Mouse (Mus musculus): ENCODE results near the gene Gfm2. TPM values are rescaled to one million over a fixed set of nuclear protein-coding genes. Genes with fewer than 3 reads are reported as not detected.

The Gfm2 gene
- polyA plus RNA-seq, 1 experiment = 20.9 TPM

GRCm38 (mm10) chr13:97187693-97188092 lies 50.0 kb downstream of the Gfm2 start:
- H3K36me3 ChIP-seq (ENCODE audit: control insufficient read depth, insufficient read depth) = peaks cover 12% of the 10 kb centered on the region
- TF ChIP-seq E2F4 (IDR thresholded peaks at IDR 0.05; ENCODE audit: insufficient read depth) (no peak), POLR2AphosphoS2 (IDR thresholded peaks at IDR 0.05; ENCODE audit: insufficient read length, low read depth) (no peak), MYOG (IDR thresholded peaks at IDR 0.05; ENCODE audit: control insufficient read depth in 1 of 3, insufficient read depth in 1 of 3, insufficient read length in 2 of 3, low read depth in 2 of 3) (no peak), TCF3 (IDR thresholded peaks at IDR 0.05; ENCODE audit: insufficient read length, low read depth) (no peak), MYOD1 (IDR thresholded peaks at IDR 0.05; ENCODE audit: control insufficient read depth in 1 of 3, insufficient read length in 2 of 3, low read depth in 2 of 3) (no peak), SRF (IDR thresholded peaks at IDR 0.05; ENCODE audit: control insufficient read depth, insufficient read length, low read depth) (no peak), CEBPB (IDR thresholded peaks at IDR 0.05; ENCODE audit: insufficient read depth, poor library complexity, severe bottlenecking) (no peak), POLR2A (IDR thresholded peaks at IDR 0.05; ENCODE audit: insufficient read length, low read depth) (no peak), REST (IDR thresholded peaks at IDR 0.05; ENCODE audit: insufficient read depth, insufficient read length) (no peak), USF1 (IDR thresholded peaks at IDR 0.05; ENCODE audit: low read depth) (no peak), MAX (IDR thresholded peaks at IDR 0.05; ENCODE audit: low read depth) (no peak), TCF12 (IDR thresholded peaks at IDR 0.05; ENCODE audit: insufficient read depth, poor library complexity, severe bottlenecking) (no peak)

GRCm38 (mm10) chr13:97192649-97193048 lies 54.9 kb downstream of the Gfm2 start:
- Histone ChIP-seq H3K27me3 (ENCODE audit: control insufficient read depth, insufficient read depth, insufficient read length) (no peaks in the 10 kb centered on the region), H3K36me3 (ENCODE audit: control insufficient read depth, insufficient read depth) (peaks cover 7% of the 10 kb centered on the region), H3K79me2 (ENCODE audit: control insufficient read depth, insufficient read depth) (no peaks in the 10 kb centered on the region), H3K4me2 (ENCODE audit: low read depth) (no peak overlapping the region), H3K4me3 (no peak overlapping the region), H3ac (ENCODE audit: control insufficient read depth, insufficient read length) (no peak overlapping the region)
- TF ChIP-seq POLR2A (IDR thresholded peaks at IDR 0.05; ENCODE audit: insufficient read length, low read depth) = no peak
- no peak for TF ChIP-seq POLR2AphosphoS2 (IDR thresholded peaks at IDR 0.05; ENCODE audit: insufficient read length, low read depth)
- TF ChIP-seq TCF12 (IDR thresholded peaks at IDR 0.05; ENCODE audit: insufficient read depth, poor library complexity, severe bottlenecking) = no peak
- no peak for TF ChIP-seq REST (IDR thresholded peaks at IDR 0.05; ENCODE audit: insufficient read depth, insufficient read length)
- TF ChIP-seq USF1 (IDR thresholded peaks at IDR 0.05; ENCODE audit: low read depth) = no peak
- no peak for TF ChIP-seq MAX (IDR thresholded peaks at IDR 0.05; ENCODE audit: low read depth)
- TF ChIP-seq E2F4 (IDR thresholded peaks at IDR 0.05; ENCODE audit: insufficient read depth) = no peak
- TF ChIP-seq SRF (IDR thresholded peaks at IDR 0.05; ENCODE audit: control insufficient read depth, insufficient read length, low read depth) = no peak
- no peak for TF ChIP-seq TCF3 (IDR thresholded peaks at IDR 0.05; ENCODE audit: insufficient read length, low read depth)

More at GRCm38 (mm10) chr13:97187693-97188092, 50.0 kb downstream of the Gfm2 start:
- Histone ChIP-seq H3ac (ENCODE audit: control insufficient read depth, insufficient read length) (no peak overlapping the region), H3K27me3 (ENCODE audit: control insufficient read depth, insufficient read depth, insufficient read length) (no peaks in the 10 kb centered on the region), H3K4me3 (no peak overlapping the region), H3K4me2 (ENCODE audit: low read depth) (no peak overlapping the region), H3K79me2 (ENCODE audit: control insufficient read depth, insufficient read depth) (no peaks in the 10 kb centered on the region)

DNA sequence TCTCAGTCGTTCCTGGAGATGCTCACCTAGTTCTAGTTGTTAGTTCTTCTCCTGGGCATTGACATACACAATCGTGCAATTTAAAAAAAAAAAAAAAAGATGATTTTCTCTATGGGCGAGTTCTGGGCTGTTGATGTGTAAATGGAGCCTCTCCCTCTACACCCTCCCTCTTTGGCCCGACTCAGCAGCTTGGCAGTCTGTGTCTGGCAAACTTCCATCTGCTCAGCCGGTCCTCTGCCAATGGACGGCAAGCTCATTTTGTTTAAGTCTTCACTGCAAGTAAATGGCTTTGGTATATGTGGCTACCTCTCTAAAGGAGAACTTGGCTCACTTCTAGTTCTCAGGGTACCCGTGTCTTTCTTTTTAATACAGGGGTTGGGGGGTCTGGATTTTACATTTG lies 55.7 kb downstream of the Gfm2 start:
- Histone ChIP-seq H3K79me2 (ENCODE audit: control insufficient read depth, insufficient read depth) (no peaks in the 10 kb centered on the region), H3K36me3 (ENCODE audit: control insufficient read depth, insufficient read depth) (peaks cover 7% of the 10 kb centered on the region), H3K27me3 (ENCODE audit: control insufficient read depth, insufficient read depth, insufficient read length) (no peaks in the 10 kb centered on the region), H3K4me2 (ENCODE audit: low read depth) (no peak overlapping the region), H3ac (ENCODE audit: control insufficient read depth, insufficient read length) (no peak overlapping the region), H3K4me3 (no peak overlapping the region)
- TF ChIP-seq CEBPB (IDR thresholded peaks at IDR 0.05; ENCODE audit: insufficient read depth, poor library complexity, severe bottlenecking) (no peak), SRF (IDR thresholded peaks at IDR 0.05; ENCODE audit: control insufficient read depth, insufficient read length, low read depth) (no peak), USF1 (IDR thresholded peaks at IDR 0.05; ENCODE audit: low read depth) (no peak), MAX (IDR thresholded peaks at IDR 0.05; ENCODE audit: low read depth) (no peak)

- Histone ChIP-seq H3K36me3 (ENCODE audit: control insufficient read depth, insufficient read depth) (no peaks in the 10 kb centered on the region), H3K4me3 (no peak overlapping the region), H3ac (ENCODE audit: control insufficient read depth, insufficient read length) (no peak overlapping the region), H3K4me2 (ENCODE audit: low read depth) (no peak overlapping the region), H3K27me3 (ENCODE audit: control insufficient read depth, insufficient read depth, insufficient read length) (no peaks in the 10 kb centered on the region), H3K79me2 (ENCODE audit: control insufficient read depth, insufficient read depth) (no peaks in the 10 kb centered on the region)
- TF ChIP-seq POLR2AphosphoS2 (IDR thresholded peaks at IDR 0.05; ENCODE audit: insufficient read length, low read depth) (no peak), SRF (IDR thresholded peaks at IDR 0.05; ENCODE audit: control insufficient read depth, insufficient read length, low read depth) (no peak), TCF12 (IDR thresholded peaks at IDR 0.05; ENCODE audit: insufficient read depth, poor library complexity, severe bottlenecking) (no peak)
Observed at GRCm38 (mm10) chr13:97196186-97196924, 58.6 kb downstream of the Gfm2 start.

GRCm38 (mm10) chr13:97196925-97197218 lies 59.1 kb downstream of the Gfm2 start:
- Histone ChIP-seq H3ac (ENCODE audit: control insufficient read depth, insufficient read length) (no peak overlapping the region), H3K27me3 (ENCODE audit: control insufficient read depth, insufficient read depth, insufficient read length) (no peaks in the 10 kb centered on the region), H3K4me3 (peak overlapping the region; percentile 30), H3K79me2 (ENCODE audit: control insufficient read depth, insufficient read depth) (no peaks in the 10 kb centered on the region), H3K4me2 (ENCODE audit: low read depth) (peak overlapping the region; percentile 81), H3K36me3 (ENCODE audit: control insufficient read depth, insufficient read depth) (no peaks in the 10 kb centered on the region)
- TF ChIP-seq MYOG (IDR thresholded peaks at IDR 0.05; ENCODE audit: control insufficient read depth in 1 of 3, insufficient read depth in 1 of 3, insufficient read length in 2 of 3, low read depth in 2 of 3) = no peak
- TF ChIP-seq POLR2A (IDR thresholded peaks at IDR 0.05; ENCODE audit: insufficient read length, low read depth) = no peak
- no peak for TF ChIP-seq CEBPB (IDR thresholded peaks at IDR 0.05; ENCODE audit: insufficient read depth, poor library complexity, severe bottlenecking)
- no peak for TF ChIP-seq MAX (IDR thresholded peaks at IDR 0.05; ENCODE audit: low read depth)
- no peak for TF ChIP-seq TCF12 (IDR thresholded peaks at IDR 0.05; ENCODE audit: insufficient read depth, poor library complexity, severe bottlenecking)
